Mouse (Mus musculus) kidney, adult 9 months (tissue): ENCODE measurements around the gene Lamc3.

Experiments used
- DNase-seq: peaks from one replicate; pipeline ENCODE4 v3.0.0; 2022

The Lamc3 gene

DNA sequence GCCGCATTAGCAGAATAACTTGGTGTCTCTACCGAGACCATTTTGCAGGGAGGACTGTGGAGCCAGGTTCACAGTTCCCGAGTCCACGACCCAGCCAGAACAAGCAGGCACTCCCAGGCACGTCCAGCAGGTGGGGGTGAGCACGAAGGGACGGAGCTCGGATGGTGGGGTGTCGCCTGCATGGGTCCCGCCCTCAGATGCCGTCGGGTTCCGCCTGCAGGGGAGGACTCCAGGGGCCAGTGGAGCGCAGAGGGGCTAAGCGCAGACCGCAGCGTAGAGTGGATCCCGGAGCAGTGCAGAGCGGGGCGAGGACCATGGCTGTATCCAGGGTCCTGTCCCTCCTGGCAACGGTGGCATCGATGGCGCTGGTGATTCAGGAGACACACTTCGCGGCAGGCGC lies at the start of gene Lamc3:
Gene Lamc3 (plus strand): TSS at position 262 of the 400 bp plus-strand sequence.
- DNase-seq: peak; percentile 73

DNA sequence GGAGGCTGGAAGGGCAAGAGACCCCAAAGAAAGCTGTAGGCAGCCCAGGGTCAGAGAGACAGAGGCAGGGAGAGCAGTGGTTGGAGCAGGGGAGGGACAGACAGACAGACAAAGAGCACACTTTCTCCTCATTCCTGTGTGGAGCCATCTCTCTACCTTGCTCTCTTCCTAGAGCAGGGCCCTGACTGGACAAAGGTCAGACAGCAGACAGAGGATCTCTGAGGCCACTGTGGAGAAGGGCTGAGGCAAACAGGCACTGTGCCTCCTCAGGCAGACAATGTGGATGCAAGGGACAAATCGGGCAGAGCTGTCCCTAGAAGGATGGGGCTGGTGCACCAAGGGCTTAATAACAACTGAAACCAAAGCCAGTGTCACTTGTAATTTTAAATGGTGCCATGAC lies 48.2 kb upstream of the Lamc3 start:
- DNase-seq: peak; percentile 38

DNA sequence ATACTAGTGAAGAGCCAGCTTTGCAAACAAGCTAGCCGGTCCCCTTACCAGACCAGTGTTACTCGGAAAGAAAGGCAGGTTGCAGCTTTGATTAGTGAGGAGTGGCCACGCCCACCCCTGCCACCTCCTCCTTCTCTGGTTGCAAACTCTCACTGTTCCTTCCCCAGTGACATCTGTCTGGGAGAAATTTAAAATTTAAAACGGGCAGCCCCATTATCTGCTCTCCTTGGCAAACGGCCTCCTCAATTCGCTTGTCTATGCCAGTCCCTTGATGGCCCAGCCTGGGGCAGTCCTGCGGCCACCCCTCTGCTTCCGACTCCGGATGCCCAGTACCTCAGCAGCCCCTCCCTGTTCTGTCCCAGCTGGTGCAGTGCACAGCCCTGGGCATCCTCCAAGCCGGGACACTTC lies 42.4 kb upstream of the Lamc3 start:
- DNase-seq: no peak

DNA sequence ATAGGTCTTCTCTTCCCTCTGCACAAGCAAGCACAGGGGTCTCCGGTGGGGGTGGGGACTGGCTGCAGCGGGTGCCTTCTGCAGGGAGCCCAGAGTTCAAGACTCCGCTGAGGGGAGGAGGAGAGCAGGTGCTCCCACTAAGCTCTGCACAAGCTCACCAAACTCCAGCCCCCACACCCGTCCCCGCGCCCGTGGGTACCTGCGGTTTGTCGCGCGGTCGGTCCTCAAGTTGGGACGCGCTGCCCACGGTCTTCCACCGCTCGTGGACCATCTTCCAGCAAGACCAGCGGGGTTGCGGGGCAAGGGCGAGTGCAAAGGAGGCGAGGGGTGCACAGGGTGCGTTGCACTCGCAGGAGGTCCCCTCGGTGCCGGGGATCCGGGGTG lies 41.6 kb upstream of the Lamc3 start:
- no peak for DNase-seq

DNA sequence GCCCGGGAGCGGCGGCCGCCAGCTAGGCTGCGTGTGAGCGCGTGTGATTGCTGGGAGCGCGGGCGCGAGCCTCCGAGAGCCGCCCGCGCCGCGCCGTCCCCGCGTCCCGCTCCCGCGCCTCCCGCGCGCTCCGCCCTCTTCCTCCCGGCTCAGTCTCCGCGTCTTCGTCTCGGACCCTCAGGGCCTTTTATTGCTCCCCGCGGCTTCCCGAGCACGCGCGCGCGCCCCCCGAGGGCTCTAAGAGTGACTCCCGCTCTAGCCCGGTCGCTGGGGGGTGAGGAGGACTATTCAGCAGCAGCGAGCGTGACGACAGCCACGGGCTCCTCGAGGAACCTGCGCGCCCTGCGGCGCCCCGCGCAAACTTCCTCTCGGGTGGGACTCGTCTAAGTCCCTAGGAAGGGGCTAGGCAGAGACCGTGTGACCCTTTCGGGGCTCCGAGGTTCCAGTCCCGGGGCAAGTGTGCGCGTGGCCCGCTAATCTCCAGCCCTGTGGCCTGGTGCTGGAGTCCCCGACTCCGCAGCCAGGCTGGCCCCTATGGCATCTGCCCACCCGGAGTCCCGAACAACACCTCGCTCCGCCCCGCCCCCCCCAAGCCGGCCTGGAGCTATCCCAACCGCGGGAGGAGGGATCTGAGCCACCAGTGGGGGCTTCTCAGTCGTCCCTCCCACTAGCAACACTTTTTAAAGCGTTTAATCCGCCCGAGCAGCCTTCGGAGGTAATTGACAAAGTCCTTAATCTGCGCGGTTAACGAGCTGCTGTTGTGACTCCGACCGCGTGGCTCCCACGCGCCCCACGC lies 41.0 kb upstream of the Lamc3 start, which contains the start of gene Fibcd1:
Gene Fibcd1 (minus strand): TSS at position 110 of the 796 bp plus-strand sequence.
- no peak for DNase-seq

DNA sequence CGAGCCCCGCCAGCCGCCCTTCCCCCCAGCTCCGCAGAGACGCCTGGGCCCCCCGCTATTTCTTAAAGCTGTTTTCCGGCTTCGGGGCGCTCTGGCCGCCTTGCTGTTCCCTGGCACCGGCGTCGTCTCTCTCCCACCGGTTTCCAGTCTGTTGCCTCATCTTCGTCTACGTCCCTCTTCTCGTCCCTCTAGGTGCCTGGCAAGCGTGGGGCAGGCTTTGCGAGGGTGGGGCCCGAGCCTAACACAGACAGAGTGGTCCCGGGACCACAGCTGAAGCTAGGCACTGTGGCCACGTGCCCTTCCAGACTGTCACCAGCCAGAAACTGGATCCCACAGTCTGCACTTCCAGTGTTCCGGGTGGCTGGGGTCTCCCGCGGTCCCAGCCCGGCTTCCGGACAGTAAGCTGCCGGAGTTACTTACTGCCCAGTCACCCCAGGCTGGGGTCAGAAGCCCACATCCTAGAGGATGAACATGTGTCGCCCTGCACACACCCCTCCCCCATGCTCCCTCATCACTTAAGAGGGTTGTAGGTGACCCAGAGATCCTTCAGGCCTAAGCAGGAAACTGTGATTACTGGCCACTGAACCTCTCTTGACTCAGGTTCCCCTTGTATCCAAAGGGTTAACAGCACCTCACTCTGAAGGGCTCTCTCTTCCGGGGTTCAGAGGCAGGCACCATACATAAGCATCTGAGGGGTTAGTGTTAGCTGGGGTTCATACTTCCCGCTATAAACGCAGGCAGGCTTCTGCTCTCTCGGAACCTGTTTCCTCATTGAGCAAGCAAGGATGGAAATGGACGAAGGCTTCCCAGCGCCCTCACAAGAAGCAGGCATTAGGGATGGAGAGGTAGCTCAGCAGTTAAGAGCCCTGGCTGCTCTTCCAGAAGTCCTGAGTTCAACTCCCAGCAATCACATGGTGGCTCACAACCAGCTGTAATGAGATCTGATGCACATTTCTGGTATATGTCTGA lies 40.1 kb upstream of the Lamc3 start:
- no peak for DNase-seq

DNA sequence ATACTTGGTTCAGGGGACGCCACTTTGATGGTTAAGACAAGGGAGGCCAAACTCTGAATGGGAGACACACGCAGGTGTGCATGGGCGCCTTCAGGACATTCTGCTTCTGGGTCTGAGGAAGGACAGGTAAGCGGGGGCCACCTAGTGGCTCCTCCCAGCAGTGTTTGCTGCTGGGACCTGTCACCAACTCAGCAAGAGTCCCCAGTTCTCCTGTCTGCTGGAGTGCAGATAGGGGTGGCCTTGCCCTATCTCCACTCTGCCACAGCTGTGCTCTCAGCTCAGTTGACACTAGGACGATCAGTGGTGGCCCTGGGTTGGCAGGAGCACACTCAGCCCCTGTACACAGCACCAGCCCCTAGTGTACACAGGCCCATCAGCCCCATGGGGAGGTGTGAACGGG lies 39.2 kb upstream of the Lamc3 start:
- DNase-seq: peak; percentile 58

DNA sequence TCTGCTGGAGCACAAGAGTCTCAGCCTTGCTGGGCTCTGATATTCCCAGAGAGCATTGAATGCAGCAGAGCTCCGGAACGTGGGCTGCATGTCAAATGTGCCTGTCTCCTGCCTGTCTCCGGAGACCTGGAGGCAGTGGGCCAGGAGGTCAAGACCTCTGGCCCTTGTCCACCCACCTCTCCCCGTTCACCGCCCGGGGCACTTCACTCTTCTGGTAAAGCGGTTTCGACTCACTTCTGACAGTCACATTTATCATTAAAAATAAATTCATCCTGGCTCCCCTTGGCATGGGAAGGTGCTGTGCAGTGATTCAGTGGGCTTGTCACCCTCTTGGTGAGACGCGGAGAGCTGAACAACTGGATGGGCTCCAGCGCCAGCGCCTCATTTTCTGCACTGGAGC lies 37.0 kb upstream of the Lamc3 start:
- no peak for DNase-seq

DNA sequence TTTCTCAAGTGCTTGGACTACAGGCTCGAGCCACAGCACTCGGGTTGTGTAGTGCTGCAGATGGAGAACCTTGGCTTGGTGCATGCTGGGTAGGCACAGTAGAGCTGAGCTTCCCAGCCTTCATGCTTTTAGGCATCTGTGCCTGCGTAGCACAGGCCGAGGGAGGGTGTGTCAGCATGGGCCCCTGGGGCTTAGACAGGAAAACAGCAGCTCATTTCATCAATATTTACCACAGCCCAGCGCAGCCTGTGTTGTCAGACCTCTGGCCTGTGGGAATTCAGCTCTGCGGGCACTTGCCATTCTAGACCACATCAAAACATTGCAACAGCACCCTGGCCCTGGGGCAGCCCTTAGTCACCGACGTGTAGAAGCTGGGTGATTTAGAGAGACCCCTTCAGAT lies 31.1 kb upstream of the Lamc3 start:
- DNase-seq: no peak

DNA sequence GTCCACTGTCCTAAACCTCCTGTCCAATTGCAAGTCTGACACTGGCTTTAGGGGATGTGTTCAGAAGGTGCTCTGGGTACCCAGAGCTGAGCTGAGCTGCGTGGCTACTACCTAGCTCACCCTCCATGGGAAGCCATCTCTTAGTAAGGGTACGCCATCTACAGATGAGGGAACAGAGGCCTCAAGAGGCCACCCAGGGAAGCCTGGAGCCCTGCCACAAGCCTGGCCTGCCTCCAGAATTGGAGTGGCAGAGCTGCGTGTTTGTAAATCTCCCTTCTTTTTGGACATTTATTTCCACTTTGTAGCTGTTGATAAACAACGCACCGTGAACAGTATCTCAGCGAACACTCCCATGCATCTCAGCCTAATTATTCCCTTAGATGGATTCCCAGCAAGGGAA lies 29.9 kb upstream of the Lamc3 start:
- no peak for DNase-seq

DNA sequence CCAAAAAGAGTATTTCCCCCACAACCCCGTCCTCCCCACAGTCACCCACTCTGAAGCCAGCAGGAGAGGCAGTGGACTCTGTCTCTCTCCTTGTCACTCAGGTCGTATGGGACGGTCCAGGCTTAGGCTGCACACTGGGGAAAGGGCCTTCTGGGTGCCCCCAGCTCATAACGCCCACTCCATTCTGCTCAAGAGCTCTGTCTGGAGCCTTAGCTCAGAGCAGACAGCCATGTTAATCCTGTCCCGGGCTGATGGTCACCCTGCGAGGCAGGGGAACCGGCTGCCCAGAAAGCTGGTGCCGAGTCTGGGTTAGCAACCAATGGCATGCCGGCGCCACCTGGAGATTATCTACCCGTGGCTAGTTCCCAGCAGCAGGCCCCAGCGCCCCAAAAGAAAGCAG lies 28.6 kb upstream of the Lamc3 start:
- DNase-seq: no peak

DNA sequence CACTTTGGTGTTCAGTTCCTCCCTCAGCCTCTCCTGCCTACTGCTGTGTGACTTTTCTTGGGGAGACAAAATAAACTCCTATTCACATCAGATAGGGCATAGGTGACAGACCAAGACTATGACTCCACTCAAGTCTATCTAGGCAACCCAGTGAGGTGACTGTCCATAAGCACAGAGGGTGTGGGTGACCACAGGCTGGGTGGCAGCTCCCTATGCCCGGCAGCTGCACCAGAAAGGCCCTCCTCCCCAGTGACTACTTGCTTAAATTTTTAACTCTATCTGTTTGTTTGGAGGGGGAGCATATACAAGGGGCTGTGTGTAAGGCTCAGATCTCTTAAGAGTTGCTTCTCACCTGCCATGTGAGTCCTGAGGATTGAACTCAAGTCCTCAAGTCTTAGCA lies 24.2 kb upstream of the Lamc3 start:
- no peak for DNase-seq

DNA sequence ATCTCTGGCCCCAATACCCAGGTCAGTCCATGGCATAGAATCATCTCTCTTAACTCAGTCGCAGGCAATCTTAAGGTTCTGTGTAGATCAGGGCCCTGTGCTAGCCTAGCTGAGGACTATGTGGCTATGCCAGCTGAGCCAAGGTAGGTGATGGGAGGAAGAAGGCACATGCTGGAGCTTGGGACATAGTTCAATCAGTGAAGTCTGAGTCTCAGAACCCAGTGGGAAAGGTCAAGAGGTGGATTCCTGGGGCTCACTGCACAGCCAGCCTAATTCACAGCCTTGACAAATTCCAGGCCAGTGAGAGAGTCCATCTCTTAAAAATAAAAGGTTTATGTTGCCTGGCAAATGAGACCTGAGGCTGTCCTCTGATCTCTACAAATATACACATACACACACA lies 23.3 kb upstream of the Lamc3 start:
- DNase-seq: peak; percentile 51

DNA sequence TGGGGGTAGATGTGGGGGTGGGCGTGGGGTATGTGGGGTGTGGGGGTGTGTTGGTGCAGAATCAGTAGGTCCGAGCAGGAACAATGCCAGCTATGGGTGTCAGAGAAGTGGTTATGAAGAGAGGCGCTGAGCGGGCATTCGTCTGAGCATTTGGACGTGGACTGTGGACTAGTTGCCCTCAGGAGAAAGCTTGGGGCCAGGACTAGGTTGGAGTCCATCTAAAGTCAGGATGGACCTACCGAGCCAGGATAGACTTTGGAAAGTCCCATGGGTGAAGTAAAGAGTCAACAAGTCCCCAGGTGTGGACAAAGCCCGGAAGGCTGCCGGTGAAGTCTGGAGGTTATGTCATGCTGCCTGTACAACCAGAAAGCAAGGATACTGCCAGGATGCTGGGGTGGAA lies 22.2 kb upstream of the Lamc3 start:
- peak; percentile 67 for DNase-seq

DNA sequence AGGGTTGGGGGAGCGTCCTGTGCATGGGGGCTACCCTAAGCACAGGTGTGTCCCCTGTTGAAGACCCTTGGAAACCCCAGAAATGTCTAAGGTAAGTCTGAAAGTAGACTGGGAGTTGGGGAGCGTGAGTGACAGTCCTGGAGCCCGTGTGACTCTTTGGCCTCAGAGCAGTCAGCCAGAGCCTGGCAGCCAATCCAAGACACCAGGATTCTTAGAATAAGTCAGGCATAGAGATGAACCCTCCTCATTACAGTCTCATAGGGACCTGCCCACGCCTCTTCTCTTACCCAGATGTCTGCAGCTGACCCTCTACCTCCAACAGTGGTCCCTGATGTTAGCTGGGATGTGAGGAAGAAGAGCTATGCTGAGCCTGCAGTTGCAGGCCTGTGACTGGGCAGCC lies 21.8 kb upstream of the Lamc3 start:
- DNase-seq: peak; percentile 44

DNA sequence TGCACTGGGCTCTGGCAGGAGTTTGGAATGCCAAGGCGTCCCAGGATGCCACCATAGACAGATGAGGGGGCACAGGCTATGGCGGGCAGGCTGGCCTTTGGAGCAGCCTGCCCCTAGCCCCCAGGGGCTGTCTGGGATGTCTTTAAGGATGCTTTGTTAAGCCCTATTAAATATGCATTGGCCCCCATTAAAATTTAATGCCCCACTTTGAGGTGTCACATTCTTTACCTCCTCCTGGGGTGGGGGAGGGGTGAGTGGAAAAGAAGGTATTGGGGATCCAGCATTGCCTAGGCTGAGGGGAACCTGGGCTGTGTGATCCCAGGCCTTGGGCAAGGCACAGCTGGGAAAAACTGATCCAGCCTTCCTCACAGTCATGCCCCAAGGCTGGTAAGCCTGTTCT lies 21.3 kb upstream of the Lamc3 start:
- DNase-seq: no peak

DNA sequence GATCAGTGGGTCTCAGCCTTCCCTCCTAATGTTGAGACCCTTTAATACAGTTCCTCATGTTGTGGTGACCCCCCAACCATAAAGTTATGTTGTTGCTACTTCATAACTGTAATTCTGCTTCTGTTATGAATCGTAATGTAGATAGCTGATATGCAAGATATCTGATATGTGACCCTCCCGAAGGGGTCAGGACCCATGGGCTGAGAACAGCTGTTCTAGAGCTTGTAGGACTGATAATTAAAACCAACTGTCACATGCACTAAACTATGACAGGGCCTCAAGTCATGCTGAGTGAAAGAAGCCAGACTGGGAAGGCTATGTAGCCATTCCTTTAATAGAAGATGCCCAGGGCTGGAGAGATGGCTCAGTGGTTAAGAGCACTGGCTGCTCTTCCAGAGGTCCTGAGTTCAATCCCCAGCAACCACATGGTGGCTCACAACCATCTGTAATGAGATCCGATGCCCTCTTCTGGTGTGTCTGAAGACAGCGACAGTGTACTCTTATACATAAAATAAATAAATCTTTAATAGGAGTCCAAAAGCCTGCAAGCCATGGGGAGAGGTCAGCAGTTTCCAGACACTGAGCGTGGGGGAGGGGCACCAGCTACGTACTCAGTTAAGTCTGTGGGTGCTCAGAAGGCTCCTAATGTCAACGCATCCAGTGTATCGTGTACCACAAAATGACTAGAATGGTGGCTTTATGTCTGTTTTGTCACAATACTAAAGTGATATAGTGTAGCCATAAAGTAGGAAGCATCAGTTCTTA lies 19.1 kb upstream of the Lamc3 start:
- peak; percentile 21 for DNase-seq

DNA sequence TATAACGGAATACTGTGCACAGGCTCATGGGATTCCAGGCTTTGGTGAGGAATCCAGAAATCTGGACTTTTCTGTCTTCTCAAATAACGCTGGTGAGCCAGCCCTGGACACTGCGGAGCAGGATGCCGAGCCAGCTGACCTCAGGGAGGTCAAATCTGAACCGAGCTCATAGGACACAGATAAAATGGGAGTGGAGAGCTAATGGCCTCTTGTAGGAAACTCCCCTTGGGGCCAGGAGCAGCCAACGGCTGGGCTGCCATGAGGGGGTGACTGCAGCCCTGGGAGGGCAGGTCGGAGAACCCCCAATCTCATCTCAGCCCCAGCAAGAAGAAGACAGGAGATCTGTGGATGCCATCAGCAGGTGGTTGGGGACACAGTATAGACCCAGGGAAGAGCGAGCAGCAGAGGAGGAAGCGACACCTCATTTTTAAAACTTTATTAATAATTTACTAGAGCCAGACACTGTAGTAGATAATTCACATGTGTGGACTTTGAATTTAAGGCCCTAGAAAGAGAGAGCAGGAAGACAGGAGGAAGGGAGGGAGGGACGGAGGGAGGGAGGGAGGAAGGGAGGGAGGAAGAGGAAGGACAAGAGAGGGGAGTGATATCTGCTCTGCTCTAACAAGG lies 18.4 kb upstream of the Lamc3 start:
- DNase-seq: peak; percentile 89

DNA sequence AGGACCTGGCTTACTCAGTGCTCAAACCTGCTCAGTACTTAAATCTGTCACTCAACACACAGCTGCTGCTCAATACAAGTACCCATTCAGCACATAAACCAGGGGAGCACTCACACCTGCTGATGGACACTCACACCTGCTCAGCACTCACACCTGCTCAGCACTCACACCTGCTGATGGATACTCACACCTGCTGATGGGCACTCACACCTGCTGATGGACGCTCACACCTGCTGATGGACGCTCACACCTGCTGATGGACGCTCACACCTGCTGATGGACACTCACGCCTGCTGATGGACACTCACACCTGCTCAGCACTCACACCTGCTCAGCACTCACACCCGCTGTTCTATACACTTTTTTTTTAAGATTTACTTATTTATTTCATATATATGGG lies 17.4 kb upstream of the Lamc3 start:
- no peak for DNase-seq

DNA sequence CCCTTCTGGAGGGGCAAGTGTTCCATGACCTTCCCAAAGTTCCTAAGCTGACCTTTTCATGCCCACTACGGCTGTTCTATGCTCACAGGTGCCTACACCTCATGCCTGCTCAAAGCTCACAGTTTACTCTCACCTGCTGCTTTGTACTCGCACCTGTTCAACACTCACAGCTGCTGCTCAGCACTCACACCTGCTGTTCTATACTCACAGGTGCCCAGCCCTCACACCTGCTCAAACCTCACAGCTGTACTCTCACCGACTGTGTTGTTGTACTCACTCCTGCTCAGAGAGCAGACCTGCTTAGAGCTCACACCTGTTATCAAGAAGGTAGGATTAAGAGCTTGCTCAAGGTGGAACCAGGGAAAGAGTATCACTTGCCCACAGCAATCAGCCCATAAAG lies 16.4 kb upstream of the Lamc3 start:
- DNase-seq: no peak

DNA sequence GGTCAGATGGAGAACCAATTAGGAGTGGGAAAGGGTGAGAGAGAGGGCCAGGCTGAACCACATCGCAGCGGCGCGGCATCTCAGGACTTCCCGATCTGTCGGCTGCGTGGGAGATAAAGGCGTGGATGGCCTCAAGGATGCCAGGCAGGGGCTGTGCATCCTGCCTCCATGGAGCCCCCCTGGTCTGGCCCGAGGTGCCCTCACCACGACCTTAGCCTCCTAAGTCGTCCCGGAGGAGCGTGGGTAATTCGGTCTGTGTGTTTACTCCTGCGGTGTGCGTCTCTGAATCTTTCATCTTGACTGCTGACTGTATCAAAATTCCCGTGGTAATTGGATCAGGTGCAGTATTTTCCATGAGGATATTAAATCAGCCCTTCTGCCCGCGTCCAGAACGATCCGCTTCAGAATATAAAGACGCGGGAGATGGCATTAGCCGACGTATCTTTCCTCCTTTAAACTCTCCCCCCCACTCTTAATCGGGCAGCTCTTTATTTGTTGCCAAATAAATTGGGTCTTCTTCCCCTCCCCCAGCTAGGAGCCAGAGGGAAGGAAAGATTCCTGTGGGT lies 12.7 kb upstream of the Lamc3 start:
- DNase-seq: no peak

DNA sequence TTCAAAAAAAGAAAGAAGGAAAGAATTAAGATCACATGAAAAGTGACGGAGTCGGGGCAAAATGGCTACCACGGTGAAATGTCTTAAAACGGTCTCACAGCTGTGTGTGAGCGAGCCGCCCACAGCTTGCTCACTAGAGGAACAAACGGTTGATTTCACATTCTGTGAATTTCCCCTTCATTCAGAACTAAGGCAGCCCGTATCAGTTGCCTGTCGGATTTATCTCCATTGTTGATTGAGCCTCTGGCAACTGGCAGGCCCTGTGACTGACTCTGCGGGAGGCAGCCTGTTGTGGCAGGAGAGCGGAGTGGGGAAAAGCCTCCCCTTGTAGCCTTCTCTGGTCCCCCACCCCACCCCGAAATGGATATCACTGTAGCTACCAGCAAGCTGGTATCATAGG lies 10.6 kb upstream of the Lamc3 start:
- DNase-seq: no peak
